Mouse (Mus musculus) 416B (cell line): ENCODE measurements around the gene Fitm1.

Experiments used
- DNase-seq: peaks from one replicate; pipeline ENCODE4 v3.0.0; 2011; ENCODE audit warnings: low read depth

The Fitm1 gene

GRCm38 (mm10) chr14:55598521-55599390 lies 23.3 kb downstream of the Fitm1 start:
- DNase-seq, result no peak

- DNase-seq, result no peak
Observed at GRCm38 (mm10) chr14:55603271-55603632, 27.8 kb downstream of the Fitm1 start, which contains the start of gene Irf9. TSS of gene Irf9 (plus strand) at chr14:55603571.

- DNase-seq, result peak; percentile 97
Observed at GRCm38 (mm10) chr14:55603633-55604576, 28.5 kb downstream of the Fitm1 start.

- no peak for DNase-seq
Observed at GRCm38 (mm10) chr14:55604823-55605222, 29.4 kb downstream of the Fitm1 start.

- no peak for DNase-seq
Observed at GRCm38 (mm10) chr14:55605743-55606459, 30.5 kb downstream of the Fitm1 start.

GRCm38 (mm10) chr14:55608339-55608738 lies 32.9 kb downstream of the Fitm1 start:
- DNase-seq, result no peak

GRCm38 (mm10) chr14:55613346-55613745 lies 37.9 kb downstream of the Fitm1 start:
- no peak for DNase-seq

- DNase-seq, result no peak
Observed at GRCm38 (mm10) chr14:55614565-55615178, 39.3 kb downstream of the Fitm1 start.

- DNase-seq, result no peak
Observed at GRCm38 (mm10) chr14:55615876-55616275, 40.5 kb downstream of the Fitm1 start.

- no peak for DNase-seq
Observed at GRCm38 (mm10) chr14:55616844-55617243, 41.4 kb downstream of the Fitm1 start.

GRCm38 (mm10) chr14:55617822-55618221 lies 42.4 kb downstream of the Fitm1 start, which contains the start of gene Rec8:
TSS of gene Rec8 (plus strand) at chr14:55618037.
- DNase-seq, result no peak

- peak; percentile 80 for DNase-seq
Observed at GRCm38 (mm10) chr14:55618486-55619195, 43.2 kb downstream of the Fitm1 start.
